Mouse (Mus musculus) lung, embryonic 14.5 days (tissue): ENCODE measurements around the gene Rint1. TPM values are rescaled to one million over a fixed set of nuclear protein-coding genes. Genes with fewer than 3 reads are reported as not detected.

ENCODE experiments used
- ATAC-seq: fragments of 200-750 bp; cut with Nextera tagmentation; 2 replicates; pipeline ENCODE4 v1.8.0; 2017; ENCODE audit warnings: mild to moderate bottlenecking, moderate TSS enrichment, moderate library complexity; ENCODE audit not compliant: insufficient read depth
- DNase-seq: peaks from one replicate; pipeline ENCODE4 v3.0.0-alpha.2; 2015
- H3K27ac ChIP-seq: fragments of 300-500 bp; sonication (generic); 2 replicates; pipeline ENCODE4 v1.5.1; 2014; ENCODE audit warnings: low read depth, mild to moderate bottlenecking, moderate library complexity
- H3K27me3 ChIP-seq: fragments of 300-500 bp; sonication (generic); 2 replicates; pipeline ENCODE4 v1.6.1; 2014; ENCODE audit warnings: low read length, control low read depth; ENCODE audit not compliant: insufficient read depth
- H3K36me3 ChIP-seq: fragments of 300-500 bp; sonication (generic); 2 replicates; pipeline ENCODE4 v1.6.1; 2014; ENCODE audit warnings: control low read depth; ENCODE audit not compliant: insufficient read depth
- H3K4me1 ChIP-seq: fragments of 300-500 bp; sonication (generic); 2 replicates; pipeline ENCODE4 v1.6.1; 2014; ENCODE audit warnings: antibody characterized with exemption, control low read depth; ENCODE audit not compliant: insufficient read depth
- H3K4me2 ChIP-seq: fragments of 300-500 bp; sonication (generic); 2 replicates; pipeline ENCODE4 v1.6.1; 2014; ENCODE audit warnings: mild to moderate bottlenecking
- H3K4me3 ChIP-seq: fragments of 300-500 bp; sonication (generic); 2 replicates; pipeline ENCODE4 v1.5.1; 2014; ENCODE audit warnings: low read depth, low read length
- H3K9ac ChIP-seq: fragments of 300-500 bp; sonication (generic); 2 replicates; pipeline ENCODE4 v1.6.1; 2014
- H3K9me3 ChIP-seq: fragments of 300-500 bp; sonication (generic); 2 replicates; pipeline ENCODE4 v1.6.1; 2016; ENCODE audit warnings: low read depth, low read length, control low read depth
- CTCF ChIP-seq: IDR thresholded peaks from 2 replicates; pipeline ENCODE4 v1.5.1; 2016; ENCODE audit warnings: antibody characterized with exemption, low read depth
- WGBS: fragments of 180-500 bp; shearing (Covaris S2); extraction: QIAGEN DNeasy Blood & Tissue Kit; methylation state at CpG from one replicate; pipeline ENCODE4 v1.1.7; 2014; 5-methylcytosine and 5-hydroxymethylcytosine counted together
- polyA plus RNA-seq: library from polyadenylated mRNA; unstranded; fragments of >200 nt; fragmentation: Nextera tagmentation; extraction: Ambion mirVana; gene quantifications from 2 replicates; pipeline ENCODE4 v1.2.1, GENCODE M21; 2014

The Rint1 gene
- polyA plus RNA-seq, 1 experiment from 2014 or later: 28.1 TPM

DNA sequence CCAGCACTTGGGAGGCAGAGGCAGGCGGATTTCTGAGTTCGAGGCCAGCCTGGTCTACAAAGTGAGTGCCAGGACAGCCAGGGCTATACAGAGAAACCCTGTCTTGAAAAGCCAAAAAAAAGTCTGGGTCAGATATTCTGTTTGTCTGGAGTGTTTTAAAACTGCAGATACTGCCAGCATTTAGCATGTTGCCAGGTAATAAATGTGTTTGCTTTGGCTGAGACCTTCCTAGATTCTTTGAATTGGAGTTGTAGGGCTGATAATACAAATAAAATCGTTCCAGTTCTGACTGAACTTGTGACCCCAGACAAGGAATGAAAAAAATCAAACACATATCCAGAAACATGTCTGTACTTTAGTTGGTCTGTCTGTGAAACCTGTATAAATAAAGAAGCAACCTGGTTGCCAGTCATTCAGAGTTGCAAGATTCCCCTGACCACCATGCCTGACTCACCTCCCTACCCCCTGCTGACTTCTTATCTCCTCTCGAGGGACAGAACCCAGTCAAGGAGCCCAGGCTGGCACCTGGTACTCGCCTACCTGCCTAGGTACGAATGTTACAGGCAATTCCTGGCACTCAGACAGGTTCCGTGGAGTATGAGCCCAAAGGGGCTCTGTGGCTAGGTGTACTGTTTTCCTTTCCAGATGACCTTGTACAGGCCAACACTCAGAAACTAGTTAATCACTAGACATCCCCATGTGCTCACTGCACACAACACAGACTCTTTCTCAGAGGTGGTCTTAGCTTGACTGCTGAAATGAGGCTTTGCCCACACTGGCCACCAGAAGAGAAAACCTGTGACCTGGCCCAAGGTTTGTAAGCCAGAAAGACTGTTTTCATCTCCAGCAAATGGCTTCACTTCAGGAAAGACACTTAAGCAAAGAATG lies 75.9 kb downstream of the Rint1 start:
- ATAC-seq (no peak), DNase-seq (no peak)
- 59% methylated on average over 7 of the region's 7 CpGs for WGBS

DNA sequence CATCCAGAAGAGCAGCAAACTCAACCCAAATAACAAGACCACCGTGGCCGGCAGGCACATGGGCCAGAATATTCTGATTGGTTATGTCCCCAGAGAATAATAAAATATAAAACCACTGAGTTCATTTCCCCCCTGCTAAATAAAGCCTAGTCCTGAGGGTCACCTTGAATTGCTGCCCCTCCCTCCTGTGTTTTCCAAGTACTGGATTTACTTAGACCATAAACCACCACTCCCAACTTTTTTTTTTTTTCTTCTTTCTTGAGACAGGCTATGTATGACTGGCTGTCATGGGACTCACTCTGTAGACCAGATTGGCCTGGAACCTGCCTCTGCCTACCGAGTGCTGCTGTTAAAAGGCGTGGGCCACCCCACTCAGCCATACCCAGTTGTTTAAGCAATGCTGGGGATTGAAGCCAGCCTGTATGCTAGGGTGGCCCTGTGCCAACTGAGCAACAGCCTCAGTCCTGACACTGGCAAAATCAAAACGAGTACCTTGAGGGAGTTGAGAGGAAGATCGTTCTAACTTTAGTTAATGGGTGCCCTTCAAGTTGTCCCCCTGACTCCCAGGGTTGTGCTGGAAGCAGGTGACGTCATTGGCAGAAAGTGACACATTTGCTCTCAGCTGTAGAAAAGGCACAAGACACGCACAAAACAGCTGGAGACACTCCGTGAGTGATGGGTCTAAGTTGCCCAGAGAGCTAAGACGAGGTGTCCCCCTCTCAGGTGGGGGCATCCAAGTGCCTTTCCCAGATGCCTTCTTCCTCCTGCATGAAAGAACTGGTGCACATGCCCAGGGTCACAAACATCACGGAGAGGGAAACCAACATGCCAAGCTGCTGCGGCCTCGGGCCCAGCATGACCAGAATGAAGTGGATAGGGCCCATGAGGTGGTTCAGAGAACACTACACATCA lies 76.8 kb downstream of the Rint1 start:
- no peak for ATAC-seq
- Histone ChIP-seq H3K4me3 (no peak overlapping the region), H3K9me3 (no peaks in the 10 kb centered on the region), H3K9ac (no peak overlapping the region), H3K36me3 (peaks cover 4% of the 10 kb centered on the region; the same call in 1 of the 2 replicates), H3K4me1 (0 out of 2 replicates have a peak, but pooled peaks cover 2% of the 10 kb centered on the region), H3K27me3 (no peaks in the 10 kb centered on the region), H3K27ac (no peak overlapping the region), H3K4me2 (no peak overlapping the region)
- no peak for DNase-seq
- no peak for TF ChIP-seq CTCF
- WGBS: 78% methylated on average over 13 of the region's 13 CpGs

More for the DNA sequence above, 75.9 kb downstream of the Rint1 start:
- Histone ChIP-seq H3K36me3 (peaks cover 11% of the 10 kb centered on the region), H3K4me2 (no peak overlapping the region), H3K9me3 (no peaks in the 10 kb centered on the region), H3K4me1 (0 out of 2 replicates have a peak, but pooled peaks cover 2% of the 10 kb centered on the region), H3K9ac (no peak overlapping the region), H3K27ac (no peak overlapping the region), H3K27me3 (no peaks in the 10 kb centered on the region), H3K4me3 (no peak overlapping the region)
- TF ChIP-seq CTCF: no peak

DNA sequence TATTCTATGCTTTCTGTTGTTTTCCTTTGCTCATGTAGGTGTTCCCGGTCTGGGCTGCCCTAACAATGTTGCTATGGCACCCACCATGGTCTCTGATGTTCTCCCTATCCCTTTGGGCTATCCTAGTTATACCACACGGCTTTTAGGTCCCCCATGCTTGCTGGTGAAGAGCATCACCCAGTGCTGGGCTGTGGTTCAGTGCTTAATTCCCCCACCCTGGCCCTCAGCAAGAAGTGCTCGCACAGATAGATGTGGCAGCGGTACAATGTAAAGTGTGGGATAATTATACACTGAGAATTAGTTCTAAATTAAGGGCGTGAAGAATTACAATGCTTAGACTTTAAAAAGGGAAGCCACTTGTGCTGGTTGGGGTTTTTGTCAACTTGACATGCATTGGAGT lies 78.4 kb downstream of the Rint1 start:
- 83% methylated on average over 5 of the region's 5 CpGs for WGBS
- no peak overlapping the region for H3K27ac ChIP-seq
- no peaks in the 10 kb centered on the region for H3K9me3 ChIP-seq
- no peak for DNase-seq
- TF ChIP-seq CTCF: no peak
- H3K36me3 ChIP-seq: no peaks in the 10 kb centered on the region; the same call in 1 of the 2 replicates
- no peak overlapping the region for H3K4me3 ChIP-seq
- no peak overlapping the region for H3K9ac ChIP-seq
- no peak for ATAC-seq
- no peak overlapping the region for H3K4me2 ChIP-seq
- H3K27me3 ChIP-seq: no peaks in the 10 kb centered on the region
- H3K4me1 ChIP-seq: 0 out of 2 replicates have a peak, but pooled peaks cover 2% of the 10 kb centered on the region

Other genes starting within 250 kb of the Rint1 start
- gene Srpk2, start 103.1 kb upstream of the Rint1 start, polyA plus RNA-seq: 49.2 and 50.2 TPM in 2 replicates
- 34.1 and 37.2 TPM in 2 replicates for gene Pus7, start 4.0 kb upstream of the Rint1 start, polyA plus RNA-seq
- gene Tomm7, start 56.5 kb downstream of the Rint1 start, polyA plus RNA-seq: 108 and 112 TPM in 2 replicates
- gene Fam126a, start 243.0 kb downstream of the Rint1 start, polyA plus RNA-seq: 23.7 and 24.0 TPM in 2 replicates